Mouse (Mus musculus) G1E (cell line): Measurements from ENCODE around the gene Pard3b.

ENCODE experiments used
- CTCF ChIP-seq: IDR thresholded peaks from 2 replicates; pipeline ENCODE4 v1.5.1; 2012; ENCODE audit warnings: low read depth, low read length, inconsistent platforms, mixed read lengths
- GATA1 ChIP-seq: IDR thresholded peaks from 2 replicates; pipeline ENCODE4 v1.6.1; 2012; ENCODE audit warnings: borderline replicate concordance, low read length, inconsistent platforms, mixed read lengths
- GATA2 ChIP-seq: IDR thresholded peaks from 2 replicates; pipeline ENCODE4 v1.6.1; 2012; ENCODE audit warnings: low read depth, low read length, inconsistent platforms, borderline replicate concordance
- POLR2AphosphoS5 ChIP-seq: IDR thresholded peaks from 2 replicates; pipeline ENCODE4 v1.6.1; 2012; ENCODE audit warnings: low read depth, low read length, inconsistent platforms; ENCODE audit not compliant: insufficient replicate concordance

DNA sequence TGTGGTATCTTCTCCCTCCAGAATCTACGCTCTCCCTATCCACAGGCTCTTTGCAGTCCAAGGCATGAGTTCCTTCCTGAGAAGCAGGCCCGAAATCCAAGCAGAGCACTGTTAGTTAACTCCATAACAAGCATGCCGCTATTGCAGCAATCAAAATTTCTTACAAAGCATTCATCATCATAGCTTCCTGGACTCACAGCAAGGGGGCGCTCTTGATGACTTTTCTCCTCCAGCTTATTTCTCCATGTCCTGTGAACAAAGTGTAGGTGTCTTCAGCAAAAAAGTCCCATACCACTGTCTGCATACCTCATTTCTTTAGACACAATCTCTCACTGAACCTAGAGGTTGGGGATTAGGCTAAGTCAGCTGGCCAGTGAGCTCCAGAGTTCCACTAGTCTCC is 739.7 kb downstream of the Pard3b start:
- TF ChIP-seq CTCF (peak; percentile 29; the same call in 1 of the 2 replicates), POLR2AphosphoS5 (no peak), GATA1 (no peak), GATA2 (no peak)
